Mouse (Mus musculus) left cerebral cortex, postnatal 25 days (tissue): Measurements from ENCODE around the gene Prr14. TPM values are rescaled to one million over a fixed set of nuclear protein-coding genes. Genes with fewer than 3 reads are reported as not detected.
"Not testable (repeated sequence)": the region's sequence is repeated elsewhere in the genome, so short reads cannot be mapped to it uniquely, and the experiment has no call there.

ENCODE experiments used
- DNase-seq, 2 experiments: peaks; one replicate each; pipeline ENCODE4 v3.0.0; 2022; ENCODE audit warnings: low spot score in 2 of 2, mixed read lengths in 1 of 2
- intact Hi-C: fragments of 180-260 bp; cut with DNase I; formaldehyde crosslinking; loops from one replicate; pipeline ENCODE4 v1.15.1; 2025
- microRNA-seq, 2 experiments: library from miRNA; unstranded; fragments of <30 nt; microRNA quantifications; one replicate each; pipeline ENCODE4 v1.2.0; 2022
- total RNA-seq, 2 experiments: library from RNA; stranded (reverse); gene quantifications; 2 replicates each; pipeline ENCODE4 v1.2.3; 2021

The Prr14 gene
- total RNA-seq, 2 experiments from 2014 or later, result 27.1 to 32.2 TPM

- no peak for DNase-seq
- intact Hi-C loops, result no loop called here
Measured at GRCm38 (mm10) chr7:127497382-127497781, 38.0 kb downstream of the Prr14 start.

DNA sequence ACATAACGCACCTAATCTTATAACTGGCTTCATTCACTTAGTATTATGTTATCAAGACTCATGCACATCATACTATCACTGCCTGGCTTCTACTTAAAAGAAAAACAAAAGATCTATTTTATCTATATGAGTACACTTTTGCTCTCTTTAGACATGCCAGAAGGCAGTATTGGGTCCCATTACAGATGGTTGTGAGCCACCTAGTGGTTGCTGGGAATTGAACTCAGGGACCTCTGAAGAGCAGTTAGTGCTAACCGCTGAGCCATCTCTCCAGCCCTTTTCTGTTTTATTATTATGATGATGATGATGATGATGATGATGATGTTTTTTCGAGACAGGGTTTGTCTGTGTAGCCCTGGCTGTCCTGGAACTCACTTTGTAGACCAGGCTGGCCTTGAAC, 39.0 kb downstream of the Prr14 start:
- intact Hi-C loops, result loop anchor here (2.0 kb wide), 1 partner anchor 136 kb away; no protein-coding TSS in a partner anchor
- DNase-seq, result peak in 1 of 2 experiments; percentile 47

DNA sequence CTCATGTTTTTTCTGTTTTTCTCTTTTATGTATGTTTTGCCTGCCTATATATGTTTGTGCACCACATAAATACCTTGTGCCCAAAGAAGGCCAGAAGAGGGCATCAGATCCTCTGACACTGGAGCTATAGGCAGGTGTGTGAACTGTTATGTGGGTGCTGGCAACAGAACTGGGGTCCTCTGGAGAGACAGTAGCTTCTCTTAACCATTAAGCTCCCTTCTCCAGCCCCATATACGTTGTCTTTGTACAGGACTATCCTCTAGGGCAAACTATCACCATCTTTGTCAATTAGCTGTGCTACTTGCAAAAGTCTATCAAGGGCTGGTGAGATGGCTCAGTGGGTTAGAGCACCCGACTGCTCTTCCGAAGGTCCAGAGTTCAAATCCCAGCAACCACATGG, 48.9 kb downstream of the Prr14 start:
- intact Hi-C loops, result no loop called here

DNA sequence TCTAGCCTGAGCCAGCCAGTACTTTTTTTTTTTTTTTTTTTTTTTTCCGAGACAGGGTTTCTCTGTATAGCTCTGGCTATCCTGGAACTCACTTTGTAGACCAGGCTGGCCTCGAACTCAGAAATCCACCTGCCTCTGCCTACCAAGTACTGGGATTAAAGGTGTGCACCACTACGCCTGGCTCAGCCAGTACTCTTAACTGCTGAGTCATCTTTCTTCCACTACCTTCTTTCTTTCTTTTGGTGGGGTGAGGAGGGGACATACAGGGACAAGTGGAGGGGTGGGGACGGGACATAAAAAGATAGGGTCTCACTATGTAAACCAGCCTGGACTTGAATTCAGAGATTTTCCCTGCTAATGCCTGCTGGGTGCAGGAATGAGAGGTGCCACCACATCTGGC, 50.4 kb downstream of the Prr14 start:
- intact Hi-C loops, DNase-seq: not testable (repeated sequence)

More for the DNA sequence above, 48.9 kb downstream of the Prr14 start:
- DNase-seq, result no peak

GRCm38 (mm10) chr7:127511241-127511640, 51.8 kb downstream of the Prr14 start:
- intact Hi-C loops, result no loop called here
- no peak for DNase-seq

- peak; percentile 95 to 98 for DNase-seq
- intact Hi-C loops, result loop anchor here (1.0 kb wide), 1 partner anchor 34 kb away; no protein-coding TSS in a partner anchor
Measured at GRCm38 (mm10) chr7:127511808-127512230, 52.4 kb downstream of the Prr14 start, which contains the start of gene Srcap. TSS of gene Srcap (plus strand) at chr7:127511983.

GRCm38 (mm10) chr7:127512231-127513015, 53.0 kb downstream of the Prr14 start:
- intact Hi-C loops, result loop anchor here (1.0 kb wide), 1 partner anchor 34 kb away; no protein-coding TSS in a partner anchor
- DNase-seq, result peak; percentile 87 to 89

- intact Hi-C loops, result no loop called here
- peak in 1 of 2 experiments; percentile 26 for DNase-seq
Measured at GRCm38 (mm10) chr7:127513016-127513390, 53.6 kb downstream of the Prr14 start.

DNA sequence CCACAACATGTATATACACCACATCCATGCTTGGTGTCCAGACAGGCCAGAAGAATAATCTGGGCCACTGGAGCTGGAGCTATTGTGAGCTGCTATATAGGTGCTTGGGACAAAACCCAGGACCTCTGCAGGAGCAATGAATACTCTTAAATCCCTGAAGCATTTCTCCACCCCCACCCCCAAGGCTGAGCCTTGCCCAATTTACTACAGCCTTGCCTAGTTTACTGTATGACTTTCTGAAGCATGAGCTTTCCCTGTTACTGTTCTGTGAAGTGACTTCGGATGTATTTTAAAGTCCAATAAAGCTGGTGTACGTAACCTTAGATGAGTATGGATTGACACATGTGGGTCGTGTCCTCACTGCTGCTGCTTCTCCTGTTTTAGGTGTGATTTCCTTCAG, 54.4 kb downstream of the Prr14 start:
- intact Hi-C loops, result no loop called here

GRCm38 (mm10) chr7:127515846-127516245, 56.4 kb downstream of the Prr14 start:
- intact Hi-C loops, result no loop called here
- DNase-seq, result no peak

More for the DNA sequence above, 54.4 kb downstream of the Prr14 start:
- no peak for DNase-seq

DNA sequence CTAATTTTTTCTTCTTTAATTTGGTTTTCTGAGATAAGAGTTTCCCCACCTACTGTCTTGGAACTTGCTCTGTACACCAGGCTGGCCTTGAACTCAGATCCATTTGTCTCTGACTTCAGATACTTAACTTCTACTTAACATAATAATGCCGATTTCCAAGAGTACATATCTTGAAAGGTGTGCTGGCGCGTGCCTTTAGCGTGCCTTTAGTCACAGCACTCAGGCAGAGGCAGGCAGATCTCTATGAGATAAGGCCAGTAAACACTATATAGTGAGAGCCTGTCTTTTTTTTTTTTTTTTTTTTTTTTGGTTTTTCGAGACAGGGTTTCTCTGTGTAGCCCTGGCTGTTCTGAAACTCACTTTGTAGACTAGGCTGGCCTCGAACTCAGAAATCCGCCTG, 56.9 kb downstream of the Prr14 start:
- intact Hi-C loops, result no loop called here
- DNase-seq, result no peak

GRCm38 (mm10) chr7:127519284-127519683, 59.9 kb downstream of the Prr14 start, which contains the start of gene Gm42715:
TSS of gene Gm42715 (plus strand) at chr7:127519584.
- intact Hi-C loops, result no loop called here

More at GRCm38 (mm10) chr7:127519284-127519683, 59.9 kb downstream of the Prr14 start, which contains the start of gene Gm42715:
- no peak for DNase-seq

Small RNA genes within 50 kb of the gene (microRNA-seq; reads per million reads assigned to microRNA genes)
- 0 reads per million in 2 experiments for gene Gm47278
- 0 reads per million in 2 experiments for gene Mir7060

Other genes starting within 250 kb of the Prr14 start
- gene Zfp553, start 226.6 kb upstream of the Prr14 start, total RNA-seq, result 10 to 100 TPM; 16.9 to 18.6 TPM
- 1 to 10 TPM; 3.4 to 3.6 TPM for gene Sept1, start 226.5 kb upstream of the Prr14 start, total RNA-seq
- gene Zfp771, start 215.3 kb upstream of the Prr14 start, total RNA-seq, result 10 to 100 TPM; 55.3 to 55.5 TPM
- 10 to 100 TPM; 30.6 to 31.0 TPM for gene Dctpp1, start 198.9 kb upstream of the Prr14 start, total RNA-seq
- gene Sephs2, start 185.6 kb upstream of the Prr14 start, total RNA-seq, result 10 to 100 TPM; 40.5 to 41.3 TPM
- under 1 TPM; 0.34 to 0.94 TPM for gene Itgal, start 163.4 kb upstream of the Prr14 start, total RNA-seq
- gene Zfp768, start 114.0 kb upstream of the Prr14 start, total RNA-seq, result 10 to 100 TPM; 11.7 TPM
- 1 to 10 TPM; 5.4 to 6.7 TPM for gene Zfp747, start 83.6 kb upstream of the Prr14 start, total RNA-seq
- gene 9130019O22Rik, start 72.4 kb upstream of the Prr14 start, total RNA-seq, result 1 to 10 TPM; 2.8 to 4.0 TPM
- 1 to 10 TPM; 6.6 to 7.9 TPM for gene E430018J23Rik, start 66.0 kb upstream of the Prr14 start, total RNA-seq
- 1 to 10 TPM; 4.5 TPM for gene Zfp764, start 52.8 kb upstream of the Prr14 start, total RNA-seq
- gene Zfp688, start 37.5 kb upstream of the Prr14 start, total RNA-seq, result 10 to 100 TPM; 13.0 to 16.8 TPM
- 1 to 10 TPM; 5.8 to 8.2 TPM for gene Zfp689, start 10.5 kb upstream of the Prr14 start, total RNA-seq
- gene Fbrs, start 19.6 kb downstream of the Prr14 start, total RNA-seq, result 10 to 100 TPM; 56.2 to 56.9 TPM
- 100 to 1,000 TPM; 101 to 116 TPM for gene Srcap, start 52.4 kb downstream of the Prr14 start, total RNA-seq
- 10 to 100 TPM; 10.6 to 11.6 TPM for gene Gm42715, start 60.0 kb downstream of the Prr14 start, total RNA-seq
- gene Tmem265, start 101.8 kb downstream of the Prr14 start, total RNA-seq, result not detected
- gene Phkg2, start 113.7 kb downstream of the Prr14 start, total RNA-seq, result 10 to 100 TPM; 76.9 to 89.1 TPM
- 1 to 10 TPM; 6.8 to 7.7 TPM for gene Ccdc189, start 129.0 kb downstream of the Prr14 start, total RNA-seq
- 10 to 100 TPM; 69.4 to 71.4 TPM for gene Rnf40, start 129.2 kb downstream of the Prr14 start, total RNA-seq
- gene Zfp629, start 156.2 kb downstream of the Prr14 start, total RNA-seq, result 10 to 100 TPM; 22.2 to 24.8 TPM
- gene Bcl7c, start 249.3 kb downstream of the Prr14 start, total RNA-seq, result 10 to 100 TPM; 37.6 to 43.0 TPM